Mouse (Mus musculus) kidney, adult 2 months (tissue): ENCODE results near the gene Paqr4. TPM values are rescaled to one million over a fixed set of nuclear protein-coding genes. Genes with fewer than 3 reads are reported as not detected.

Experiments
- DNase-seq: peaks from one replicate; pipeline ENCODE4 v3.0.0; 2021
- H3K27ac ChIP-seq: fragments of 200-500 bp; 2 replicates; pipeline ENCODE4 v1.5.1; 2012; ENCODE audit warnings: low read depth, low read length, control low read depth, inconsistent platforms; ENCODE audit not compliant: insufficient read depth
- H3K27me3 ChIP-seq: fragments of 200-500 bp; replicated peaks from 2 replicates; pipeline ENCODE4 v1.6.1; 2012; ENCODE audit warnings: mild to moderate bottlenecking, moderate library complexity, low read length, inconsistent platforms; ENCODE audit not compliant: control insufficient read depth, insufficient read depth
- H3K36me3 ChIP-seq: fragments of 200-500 bp; 2 replicates; pipeline ENCODE4 v1.6.1; 2012; ENCODE audit warnings: mild to moderate bottlenecking, moderate library complexity, low read length, inconsistent platforms; ENCODE audit not compliant: control insufficient read depth, insufficient read depth
- H3K4me1 ChIP-seq: fragments of 200-500 bp; 2 replicates; pipeline ENCODE4 v1.6.1; 2011; ENCODE audit warnings: low read length; ENCODE audit not compliant: control insufficient read depth, insufficient read depth
- H3K4me3 ChIP-seq: fragments of 200-500 bp; 2 replicates; pipeline ENCODE4 v1.5.1; 2011; ENCODE audit warnings: mild to moderate bottlenecking, low read depth, low read length, control low read depth; ENCODE audit not compliant: insufficient read depth
- CTCF ChIP-seq: fragments of 200-500 bp; conservative IDR thresholded peaks from 2 replicates; pipeline ENCODE4 v1.5.1; 2011; ENCODE audit warnings: low read depth, mild to moderate bottlenecking, control low read depth, low read length, moderate library complexity, mixed read lengths; ENCODE audit not compliant: insufficient read depth, insufficient read length
- POLR2A ChIP-seq: fragments of 200-500 bp; IDR thresholded peaks from one replicate; pipeline ENCODE4 v1.6.1; 2011; ENCODE audit warnings: low read depth, low read length, control low read depth
- WGBS: fragments of 180-500 bp; shearing (Covaris S2); methylation state at CpG from one replicate; pipeline ENCODE4 v1.1.7; 2018; 5-methylcytosine and 5-hydroxymethylcytosine counted together
- polyA plus RNA-seq: library from polyadenylated mRNA; depleted of rRNA; stranded (reverse); fragments of >200 nt; gene quantifications from 2 replicates; pipeline ENCODE4 v1.2.3, GENCODE M21; 2012

Gene Paqr4
- polyA plus RNA-seq, 1 experiment: 9.7 TPM

GRCm38 (mm10) chr17:23745301-23746251 lies 4.9 kb upstream of the Paqr4 start, which contains the start of gene Kremen2:
Kremen2 (minus strand) TSS chr17:23745833.
- TF ChIP-seq POLR2A (no peak), CTCF (no peak)
- Histone ChIP-seq H3K4me1 (no peaks in the 10 kb centered on the region), H3K4me3 (no peak within 1 kb of the TSS), H3K36me3 (no peaks in the 10 kb centered on the region), H3K27me3 (peaks cover 4% of the 10 kb centered on the region; the same call in 1 of the 2 replicates), H3K27ac (no peak within 1 kb of the TSS)
- DNase-seq: no peak
- 1% methylated on average over 45 of the region's 45 CpGs for WGBS

GRCm38 (mm10) chr17:23744651-23745050 lies 4.0 kb upstream of the Paqr4 start:
- TF ChIP-seq CTCF (no peak), POLR2A (no peak)

DNA sequence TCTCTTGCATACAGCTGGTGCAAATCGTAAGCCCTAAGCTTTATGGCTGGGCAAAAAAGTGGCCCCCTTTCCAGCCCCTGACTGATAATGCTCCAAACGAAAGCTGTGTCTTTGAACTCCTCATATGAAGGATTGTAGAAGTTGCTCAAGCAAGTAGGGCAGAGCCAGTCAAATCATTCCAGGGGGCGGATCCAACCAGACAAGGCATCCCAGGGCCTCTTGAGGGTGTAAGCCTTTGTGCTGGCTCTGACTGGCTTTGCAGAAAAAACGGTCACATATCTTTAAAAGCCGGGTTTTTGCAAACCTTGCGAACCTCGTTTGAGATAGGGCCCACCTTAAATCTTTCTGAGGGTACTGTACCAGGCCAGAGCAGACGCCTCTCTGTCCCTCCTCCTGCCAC lies 3.4 kb upstream of the Paqr4 start:
- Histone ChIP-seq H3K36me3 (no peaks in the 10 kb centered on the region), H3K4me1 (no peaks in the 10 kb centered on the region), H3K27me3 (peaks cover 4% of the 10 kb centered on the region; the same call in 1 of the 2 replicates), H3K4me3 (no peak overlapping the region), H3K27ac (no peak overlapping the region)
- 72% methylated on average over 8 of the region's 8 CpGs for WGBS
- TF ChIP-seq CTCF (no peak), POLR2A (no peak)
- no peak for DNase-seq

More at GRCm38 (mm10) chr17:23744651-23745050, 4.0 kb upstream of the Paqr4 start:
- H3K4me3 ChIP-seq: no peak overlapping the region
- no peak for DNase-seq
- peaks cover 4% of the 10 kb centered on the region; the same call in 1 of the 2 replicates for H3K27me3 ChIP-seq
- no peaks in the 10 kb centered on the region for H3K4me1 ChIP-seq
- WGBS: 16% methylated on average over 14 of the region's 14 CpGs
- H3K36me3 ChIP-seq: no peaks in the 10 kb centered on the region
- H3K27ac ChIP-seq: no peak overlapping the region

GRCm38 (mm10) chr17:23742941-23743340 lies 2.3 kb upstream of the Paqr4 start:
- WGBS: 74% methylated on average over 12 of the region's 12 CpGs
- no peaks in the 10 kb centered on the region for H3K4me1 ChIP-seq
- H3K4me3 ChIP-seq: no peak overlapping the region
- H3K27me3 ChIP-seq: peaks cover 4% of the 10 kb centered on the region; the same call in 1 of the 2 replicates
- TF ChIP-seq POLR2A (no peak), CTCF (no peak)
- no peaks in the 10 kb centered on the region for H3K36me3 ChIP-seq
- no peak for DNase-seq
- no peak overlapping the region for H3K27ac ChIP-seq

DNA sequence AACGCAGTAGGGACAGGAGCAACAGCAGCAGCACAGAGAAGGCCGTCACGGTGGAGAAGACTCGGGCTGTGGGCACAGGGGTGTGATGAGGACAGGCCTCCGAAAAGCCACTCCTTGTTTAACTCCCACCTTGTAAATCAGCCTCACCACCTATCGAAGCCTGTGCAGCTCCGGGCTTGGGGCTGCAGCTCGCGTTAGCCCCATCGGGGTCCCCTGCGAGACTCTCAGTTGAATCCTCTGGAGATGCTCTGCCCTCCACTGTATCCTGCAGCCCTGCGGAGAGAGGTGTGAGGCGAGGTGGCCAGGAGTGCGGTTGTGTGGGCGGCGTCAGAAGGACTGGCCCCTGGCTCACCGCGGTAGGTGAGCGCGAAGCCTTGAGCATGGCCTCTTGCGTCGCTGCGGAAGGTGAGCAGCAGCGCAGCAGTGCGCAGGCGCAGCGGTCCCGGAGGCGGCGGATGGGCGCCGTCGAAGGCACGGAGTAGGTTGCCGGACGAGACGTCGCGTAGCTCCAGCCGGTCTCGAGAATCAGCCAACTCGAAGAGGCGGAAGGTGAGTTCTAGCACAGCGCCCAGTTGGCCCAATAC lies 1.6 kb upstream of the Paqr4 start:
- Histone ChIP-seq H3K27ac (no peak overlapping the region), H3K4me3 (peak overlapping the region; percentile 29; the same call in 1 of the 2 replicates)

DNA sequence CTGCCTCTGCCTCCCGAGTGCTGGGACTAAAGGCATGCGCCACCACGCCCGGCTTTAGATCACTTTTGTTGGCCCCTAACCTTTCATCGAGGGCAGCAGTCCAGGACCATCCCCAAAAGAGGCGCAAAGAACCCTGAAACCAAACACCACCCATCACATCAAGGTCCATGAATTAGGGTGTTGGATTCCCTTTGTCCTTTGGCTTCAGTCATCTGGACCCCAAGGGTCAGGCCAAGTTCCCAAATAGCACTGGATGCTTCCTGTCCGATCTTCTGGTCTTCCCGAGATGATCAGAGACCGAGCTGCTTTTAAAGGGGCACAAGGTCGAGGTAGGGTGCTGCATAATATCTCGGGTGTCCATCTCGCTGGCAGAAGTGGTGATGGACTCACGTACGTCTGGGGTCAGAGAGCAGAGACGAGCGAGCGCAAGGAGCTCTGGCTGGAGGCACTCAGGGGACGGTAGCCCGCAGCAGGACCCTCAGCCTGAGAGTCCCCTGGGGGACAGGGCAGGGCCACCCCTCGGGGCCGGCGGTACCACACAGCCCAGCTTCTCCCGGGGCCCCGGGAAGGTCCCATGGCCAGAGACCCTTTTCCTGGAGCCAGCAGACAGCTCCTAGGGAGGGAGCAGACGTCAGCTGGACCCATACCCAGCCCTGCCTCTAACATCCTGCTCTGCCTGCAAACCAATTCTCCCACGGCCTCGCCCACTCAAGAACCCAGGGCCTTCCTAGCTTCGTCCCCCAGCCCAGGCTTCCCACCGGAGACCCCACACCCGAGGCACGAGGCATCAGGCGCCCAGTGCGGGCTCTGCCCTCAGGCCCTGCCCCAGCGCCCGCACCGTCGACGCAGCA lies 917 bp upstream of the Paqr4 start:
- no peak overlapping the region for H3K27ac ChIP-seq
- no peaks in the 10 kb centered on the region for H3K4me1 ChIP-seq
- no peaks in the 10 kb centered on the region for H3K36me3 ChIP-seq
- no peak overlapping the region for H3K4me3 ChIP-seq
- peaks cover 4% of the 10 kb centered on the region; the same call in 1 of the 2 replicates for H3K27me3 ChIP-seq
- WGBS: 37% methylated on average over 38 of the region's 38 CpGs
- no peak for DNase-seq
- TF ChIP-seq POLR2A (no peak), CTCF (no peak)

More for the DNA sequence above, 1.6 kb upstream of the Paqr4 start:
- TF ChIP-seq POLR2A (no peak), CTCF (no peak)
- peak; percentile 40 for DNase-seq
- peaks cover 4% of the 10 kb centered on the region; the same call in 1 of the 2 replicates for H3K27me3 ChIP-seq
- no peaks in the 10 kb centered on the region for H3K36me3 ChIP-seq
- H3K4me1 ChIP-seq: no peaks in the 10 kb centered on the region
- WGBS: 6% methylated on average over 44 of the region's 44 CpGs

GRCm38 (mm10) chr17:23740136-23740584 lies 507 bp downstream of the Paqr4 start:
- Histone ChIP-seq H3K4me3 (peak overlapping the region; percentile 62), H3K4me1 (no peaks in the 10 kb centered on the region), H3K27me3 (no peaks in the 10 kb centered on the region), H3K27ac (no peak overlapping the region), H3K36me3 (no peaks in the 10 kb centered on the region)
- DNase-seq: peak; percentile 94
- TF ChIP-seq POLR2A: no peak
- under 1% methylated on average over 46 of the region's 46 CpGs for WGBS
